Mouse (Mus musculus): ENCODE data around the gene Gm11939.
"Not testable (repeated sequence)": the region's sequence is repeated elsewhere in the genome, so short reads cannot be mapped to it uniquely, and the experiment has no call there.

Gene Gm11939

DNA sequence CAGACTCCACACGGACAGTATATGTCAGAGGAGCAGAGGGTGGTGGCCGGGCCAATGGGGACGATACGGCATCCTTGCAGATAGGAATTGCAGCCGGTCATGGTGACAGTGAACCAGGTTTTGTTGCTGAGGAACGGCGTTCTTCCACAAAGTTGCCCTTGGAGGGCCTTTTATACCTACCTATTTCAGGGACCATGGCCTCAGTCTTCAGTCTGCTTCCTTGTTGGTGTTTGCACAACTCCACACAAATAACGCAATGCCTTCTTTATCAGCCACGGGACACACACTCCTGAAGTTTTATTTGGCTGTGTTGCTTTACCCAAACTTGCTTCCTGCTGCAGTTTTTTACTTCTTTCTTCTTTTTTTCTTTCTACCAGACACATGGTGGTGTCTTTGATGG, at the start of gene Gm11939:
Gene Gm11939, minus strand, starts transcription at position 101 of the 400 bp plus-strand sequence.
- DNase-seq (ENCODE audit: low spot score) = no peak

- not testable (repeated sequence) for DNase-seq (ENCODE audit: low spot score)
Measured at GRCm38 (mm10) chr11:99603208-99603607, 43.9 kb upstream of the Gm11939 start, which contains the start of gene Gm11938. Gene Gm11938 (minus strand): TSS chr11:99603308.

GRCm38 (mm10) chr11:99597742-99598141, 38.5 kb upstream of the Gm11939 start, which contains the start of gene Krtap9-3:
Gene Krtap9-3 (minus strand): TSS chr11:99598105.
- not testable (repeated sequence) for DNase-seq (ENCODE audit: low spot score)

GRCm38 (mm10) chr11:99590981-99591380, 31.7 kb upstream of the Gm11939 start, which contains the start of gene Krtap1-3:
Gene Krtap1-3 (minus strand): TSS chr11:99591339.
- DNase-seq (ENCODE audit: low spot score) = no peak

- DNase-seq (ENCODE audit: low spot score) = no peak
Measured at GRCm38 (mm10) chr11:99585096-99585495, 25.8 kb upstream of the Gm11939 start.

GRCm38 (mm10) chr11:99583245-99583704, 24.0 kb upstream of the Gm11939 start, which contains the start of gene Krtap1-4:
Gene Krtap1-4 (minus strand): TSS chr11:99583654.
- no peak for DNase-seq (ENCODE audit: low spot score)

DNA sequence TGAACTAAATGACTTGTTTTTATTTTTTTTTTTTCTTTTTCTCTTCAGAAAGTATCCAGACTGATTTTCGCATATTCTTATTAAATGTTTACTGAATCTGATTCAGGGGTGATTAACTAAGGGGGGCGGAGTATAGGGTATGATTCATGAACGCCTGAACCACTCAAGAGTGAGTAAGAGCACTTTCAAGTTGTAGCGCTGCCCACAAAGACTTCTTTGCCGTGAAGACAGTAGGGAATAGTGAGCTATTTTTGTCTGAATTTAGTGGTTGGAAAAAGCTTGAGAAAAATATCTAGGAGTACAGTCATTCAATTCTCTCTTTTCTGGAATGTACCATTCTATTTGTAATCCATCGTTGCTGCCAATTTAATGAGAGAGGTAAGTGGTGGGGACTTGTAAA, 22.3 kb upstream of the Gm11939 start:
- no peak for DNase-seq (ENCODE audit: low spot score)

DNA sequence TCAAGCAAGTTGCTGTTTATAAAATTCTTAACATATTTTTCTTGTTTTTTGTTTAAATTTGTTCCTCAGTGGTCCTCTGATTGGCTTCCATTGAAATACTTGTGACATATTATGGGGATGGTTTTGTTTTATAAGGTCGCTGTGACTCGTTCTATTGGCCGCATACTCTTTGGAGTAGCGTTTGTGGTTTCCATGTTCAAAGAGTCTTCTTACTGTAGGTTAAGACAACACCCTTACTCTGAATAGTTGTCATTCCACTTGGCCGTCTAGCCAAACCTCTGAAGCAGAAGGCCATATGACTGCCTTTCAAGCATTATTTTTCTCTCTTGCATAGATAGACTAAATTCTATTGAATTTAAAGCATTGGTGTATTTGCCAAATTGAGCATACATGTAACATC, 21.8 kb upstream of the Gm11939 start:
- no peak for DNase-seq (ENCODE audit: low spot score)

- DNase-seq (ENCODE audit: low spot score) = no peak
Measured at GRCm38 (mm10) chr11:99580636-99581035, 21.4 kb upstream of the Gm11939 start, which contains the start of gene Krtap1-5. Gene Krtap1-5 (minus strand): TSS chr11:99581016.

DNA sequence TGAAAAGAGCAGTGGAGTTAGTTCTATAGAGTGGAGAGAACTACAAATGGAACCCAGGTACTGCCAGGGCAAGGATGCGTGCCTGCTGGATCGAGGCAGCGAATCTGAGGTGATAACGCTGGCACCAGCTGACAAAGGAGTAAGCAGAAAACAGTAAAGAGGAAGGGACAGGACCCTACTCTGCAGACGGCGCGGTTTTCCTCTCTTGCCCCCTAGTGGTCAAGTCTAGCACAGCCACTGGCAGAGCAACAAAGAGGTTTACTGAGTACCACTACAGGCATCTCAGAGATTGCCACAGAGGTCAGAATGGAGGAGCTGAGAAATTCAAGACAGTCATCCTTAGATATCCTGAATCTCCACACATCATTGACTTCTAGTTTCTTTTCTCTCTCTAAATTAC, 14.8 kb upstream of the Gm11939 start:
- no peak for DNase-seq (ENCODE audit: low spot score)

DNA sequence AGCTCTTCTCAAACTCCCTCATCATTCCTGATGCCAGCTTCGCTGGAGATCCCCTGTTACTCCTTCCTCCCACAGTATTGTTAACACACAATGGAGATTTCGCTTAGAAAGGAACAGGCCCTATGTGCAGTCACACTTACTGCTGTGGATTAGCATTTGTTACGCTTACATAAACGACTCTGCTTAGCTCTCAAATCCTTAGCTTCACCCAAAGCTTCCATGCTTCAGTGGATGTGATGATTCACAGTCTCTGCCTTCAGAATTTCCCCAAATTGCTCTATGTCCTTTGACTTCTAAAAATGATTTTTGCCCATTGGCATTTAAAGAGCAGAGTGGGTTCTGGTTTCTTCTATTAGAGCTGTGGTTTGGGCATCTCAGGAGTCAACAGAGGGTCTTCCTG, 13.9 kb upstream of the Gm11939 start:
- no peak for DNase-seq (ENCODE audit: low spot score)

DNA sequence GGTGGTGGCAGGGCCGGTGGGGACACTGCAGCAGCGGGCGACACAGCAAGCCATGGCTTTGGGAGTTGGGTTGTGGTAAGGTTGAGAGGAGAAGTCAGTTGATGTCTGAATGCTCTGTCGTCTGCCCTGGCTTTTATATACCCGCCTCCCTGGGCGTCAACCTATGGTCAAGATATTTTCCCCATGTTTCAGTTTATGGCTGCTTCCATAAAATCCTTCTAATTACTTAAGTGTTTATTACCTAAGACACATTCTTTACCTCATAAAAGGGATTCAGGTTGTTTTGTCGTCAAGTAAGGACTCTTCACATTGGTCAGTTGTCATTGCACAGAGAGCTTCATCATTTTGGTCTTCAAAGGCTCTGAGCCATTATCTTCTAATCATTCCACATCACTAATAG, 7.3 kb upstream of the Gm11939 start, which contains the start of gene Krtap3-1:
Gene Krtap3-1, minus strand, starts transcription at position 101 of the 400 bp plus-strand sequence.
- DNase-seq (ENCODE audit: low spot score) = no peak

GRCm38 (mm10) chr11:99562580-99562979, 3.3 kb upstream of the Gm11939 start:
- DNase-seq (ENCODE audit: low spot score) = no peak

DNA sequence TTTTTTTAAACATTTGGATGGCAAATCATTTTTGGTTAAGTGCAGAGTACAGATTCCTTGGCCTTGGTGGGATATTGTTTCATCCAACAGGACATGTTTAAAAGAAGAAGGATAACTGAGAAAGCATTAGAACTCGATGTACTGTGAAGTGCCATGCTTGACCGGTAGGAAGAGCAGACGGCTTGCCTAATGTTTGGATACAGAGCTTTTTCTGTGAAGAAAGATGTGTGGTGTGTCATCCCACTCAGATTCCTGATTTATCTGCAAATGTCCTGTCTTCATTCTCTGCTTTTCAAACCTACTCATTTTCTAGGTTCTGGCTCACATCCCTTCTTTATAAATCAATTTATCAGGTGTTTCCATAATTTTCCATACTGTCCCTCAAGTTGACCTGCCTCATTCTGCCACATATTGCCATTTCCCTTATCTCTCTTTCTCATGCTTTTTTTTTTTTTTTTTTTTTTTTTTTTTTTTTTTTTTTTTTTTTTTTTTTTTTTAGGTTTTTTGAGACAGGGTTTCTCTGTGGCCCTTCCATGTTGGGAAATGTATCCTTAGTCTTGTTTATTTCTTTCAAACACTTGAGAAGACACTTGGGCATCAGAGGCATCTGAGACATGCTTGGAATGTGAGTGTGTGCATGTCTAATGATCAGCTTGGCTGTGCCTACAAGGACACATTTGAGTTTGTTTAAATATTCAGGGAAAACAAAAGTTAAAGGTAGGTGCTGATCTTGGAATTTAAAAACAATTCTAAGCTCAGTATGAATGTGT, 1.1 kb downstream of the Gm11939 start:
- no peak for DNase-seq (ENCODE audit: low spot score)

- no peak for DNase-seq (ENCODE audit: low spot score)
Measured at GRCm38 (mm10) chr11:99556753-99557152, 2.5 kb downstream of the Gm11939 start, which contains the start of gene Krtap3-2. Gene Krtap3-2 (minus strand): TSS chr11:99556853.

DNA sequence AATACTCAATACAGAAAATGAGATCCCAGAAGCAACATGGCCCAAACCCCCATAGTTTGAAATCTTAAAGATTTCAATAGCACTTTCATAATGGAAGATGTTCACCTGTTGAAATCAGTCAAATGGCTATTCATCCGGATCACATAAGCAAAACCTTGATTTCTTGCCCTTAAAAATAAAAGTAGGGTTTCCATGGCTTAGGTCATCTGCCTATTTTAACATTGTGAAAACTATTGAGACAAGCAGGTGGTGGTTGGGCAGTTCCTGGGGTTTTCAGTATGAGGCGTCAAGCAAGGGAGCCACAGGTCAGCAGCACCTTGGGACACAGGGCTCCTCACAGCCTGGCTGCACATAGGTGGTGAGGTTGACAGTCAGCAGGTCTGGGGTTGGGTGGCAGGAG, 3.1 kb downstream of the Gm11939 start:
- no peak for DNase-seq (ENCODE audit: low spot score)

DNA sequence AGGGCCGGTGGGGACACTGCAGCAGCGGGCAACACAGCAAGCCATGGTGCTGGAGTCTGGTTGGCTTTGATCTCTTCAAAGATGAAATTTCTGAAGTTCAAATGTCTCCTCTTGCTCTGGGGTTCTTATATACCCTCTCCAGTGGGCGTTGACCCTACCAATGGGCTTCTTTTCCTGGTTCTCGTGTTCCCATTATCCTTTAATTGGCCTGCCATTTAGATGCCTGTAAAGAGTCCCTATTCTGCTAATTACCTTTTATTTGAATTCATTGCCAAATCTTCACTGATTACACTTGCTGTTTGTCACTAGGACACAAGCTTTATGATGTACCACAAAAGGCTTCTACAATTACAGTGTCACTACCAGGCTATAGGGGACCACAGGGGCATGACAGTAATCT, 8.5 kb downstream of the Gm11939 start, which contains the start of gene Krtap3-3:
Gene Krtap3-3, minus strand, starts transcription at position 101 of the 400 bp plus-strand sequence.
- no peak for DNase-seq (ENCODE audit: low spot score)

DNA sequence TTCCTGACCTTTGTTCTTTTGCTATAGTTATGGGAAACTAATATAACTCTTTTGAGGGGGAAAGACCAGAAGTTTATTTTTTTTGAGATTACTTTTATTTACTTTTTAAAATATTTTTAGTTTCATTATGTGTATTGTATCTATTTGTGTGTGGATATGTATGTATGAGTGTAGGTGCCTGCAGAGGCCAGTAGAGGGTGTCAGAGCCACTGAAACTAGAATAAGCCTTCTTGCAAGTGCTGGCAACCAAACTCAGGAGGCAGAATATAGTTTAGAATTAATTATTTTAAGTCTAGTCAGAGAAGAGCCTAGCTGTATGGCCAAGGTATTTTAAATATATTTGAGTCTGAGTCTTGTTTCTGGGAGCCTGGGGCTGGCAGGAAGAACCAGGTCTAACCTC, 11.4 kb downstream of the Gm11939 start:
- DNase-seq (ENCODE audit: low spot score) = no peak

GRCm38 (mm10) chr11:99539721-99540120, 19.5 kb downstream of the Gm11939 start:
- DNase-seq (ENCODE audit: low spot score) = no peak

DNA sequence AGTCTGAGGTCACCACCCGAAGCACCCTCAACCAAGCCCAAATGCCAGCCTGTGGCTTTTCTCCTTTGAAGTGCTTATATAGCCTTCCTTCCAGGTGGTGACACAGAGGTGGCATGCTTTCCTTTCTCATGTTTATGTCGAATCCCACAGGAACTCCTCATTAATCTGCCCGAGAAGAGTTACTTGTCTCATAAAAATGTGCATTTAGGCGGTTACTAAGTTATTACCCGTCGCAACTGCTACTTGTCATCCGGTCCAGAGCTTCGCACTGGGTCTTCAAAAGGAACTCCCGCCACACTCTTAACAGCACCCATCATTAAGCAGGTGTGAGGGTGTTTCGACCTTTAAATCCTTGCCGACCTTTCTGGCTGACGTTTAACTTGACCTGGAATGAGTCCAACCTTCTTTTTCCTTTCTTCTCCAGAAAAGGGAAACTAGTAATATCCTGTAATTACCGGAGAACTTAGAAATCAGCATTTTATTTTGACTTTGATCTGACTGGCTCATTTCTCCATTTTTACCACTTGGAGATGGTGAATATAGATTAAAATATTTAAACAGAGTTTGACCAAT, 37.9 kb downstream of the Gm11939 start, which contains the start of gene Krt39:
Gene Krt39, minus strand, starts transcription at position 51 of the 573 bp plus-strand sequence.
- no peak for DNase-seq (ENCODE audit: low spot score)

DNA sequence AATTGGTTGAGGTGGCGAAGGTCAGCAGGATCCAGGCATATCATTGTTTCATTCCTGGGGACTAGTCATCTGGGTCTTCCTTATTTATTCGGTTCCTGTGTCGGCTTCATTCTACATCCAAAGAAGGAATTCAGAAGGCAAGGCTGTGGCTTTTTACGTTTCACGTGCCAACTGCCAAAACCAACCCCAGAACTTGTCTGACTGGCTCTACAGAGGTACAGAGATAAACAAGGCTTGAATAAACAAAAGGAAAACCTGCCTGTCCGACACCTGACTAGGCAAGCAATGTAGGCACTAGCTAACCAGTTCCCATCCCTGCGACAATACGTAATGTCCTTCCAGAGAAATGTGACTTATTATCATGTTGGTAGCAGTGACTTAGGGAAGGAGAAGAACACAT, 45.2 kb downstream of the Gm11939 start:
- no peak for DNase-seq (ENCODE audit: low spot score)
